Mouse (Mus musculus) erythroblast, adult 5-6 weeks (primary cell): Measurements from ENCODE around the gene Paxip1. TPM values are rescaled to one million over a fixed set of nuclear protein-coding genes. Genes with fewer than 3 reads are reported as not detected.

Experiments
- ATAC-seq: replicated peaks from 2 replicates; pipeline ENCODE4 v1.8.0; 2016; ENCODE audit warnings: moderate number of reproducible peaks, mild to moderate bottlenecking, moderate TSS enrichment, inconsistent platforms; ENCODE audit not compliant: poor library complexity, low FRiP score, severe bottlenecking
- total RNA-seq, 2 experiments: library from RNA; stranded (forward) in 1 of 2; stranded (reverse) in 1 of 2; fragments of 150-400 nt in 1 of 2; fragments of 200-764, 138-1000 nt in 1 of 2; gene quantifications; 2 replicates each; pipeline versions ENCODE4 v1.2.3 to v1.2.4; 2015 to 2017; ENCODE audit warnings: low replicate concordance in 2 of 2

The Paxip1 gene
- total RNA-seq, 2 experiments from 2014 or later = 10.2 to 16.8 TPM

DNA sequence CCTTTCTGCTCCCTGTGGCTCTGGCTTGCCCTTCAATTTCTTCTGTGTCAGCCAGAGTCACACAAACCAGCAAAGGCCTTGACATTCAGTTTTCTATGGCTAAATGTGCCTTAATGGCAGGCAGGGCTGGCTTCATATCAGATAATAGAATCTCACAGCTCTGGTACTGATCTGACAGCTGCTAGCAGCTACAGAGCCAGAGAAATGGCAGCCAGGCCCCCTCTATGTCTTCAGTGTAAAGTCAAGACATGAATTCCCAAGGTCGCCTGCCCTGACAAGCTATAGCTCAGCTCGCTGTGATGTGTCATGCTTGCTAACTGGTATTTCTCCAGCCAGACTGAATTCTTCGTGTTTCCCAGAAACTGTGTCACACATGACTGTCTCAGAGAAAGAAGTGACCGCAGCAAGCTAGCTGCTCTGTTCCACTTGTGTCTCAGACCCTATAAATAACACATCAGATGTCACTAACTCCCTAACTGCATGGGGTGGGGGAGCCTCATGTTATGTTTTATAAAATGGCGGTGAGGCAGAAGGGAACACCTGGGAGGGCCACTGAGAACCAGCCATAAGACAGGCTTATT lies 59.1 kb downstream of the Paxip1 start:
- no peak for ATAC-seq

DNA sequence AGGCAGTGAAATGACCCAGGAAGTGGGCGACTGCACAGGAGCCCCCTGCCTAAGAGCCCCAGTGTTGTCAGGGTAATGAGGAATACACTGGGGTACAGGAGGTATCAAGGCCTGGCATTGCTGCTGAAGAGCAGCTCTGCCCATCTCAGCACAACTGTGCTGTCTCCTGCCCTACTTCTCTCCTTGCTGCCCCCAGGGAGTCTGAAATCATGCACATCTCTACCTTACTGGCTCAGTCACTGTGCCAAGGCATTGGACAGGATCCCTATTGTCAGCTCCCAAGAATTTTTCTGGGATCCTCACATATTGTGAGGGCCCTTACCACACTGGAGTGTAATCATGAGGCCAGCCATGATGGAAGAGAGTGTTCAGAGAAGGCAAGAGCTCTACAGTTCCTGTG lies 60.1 kb downstream of the Paxip1 start:
- no peak for ATAC-seq

DNA sequence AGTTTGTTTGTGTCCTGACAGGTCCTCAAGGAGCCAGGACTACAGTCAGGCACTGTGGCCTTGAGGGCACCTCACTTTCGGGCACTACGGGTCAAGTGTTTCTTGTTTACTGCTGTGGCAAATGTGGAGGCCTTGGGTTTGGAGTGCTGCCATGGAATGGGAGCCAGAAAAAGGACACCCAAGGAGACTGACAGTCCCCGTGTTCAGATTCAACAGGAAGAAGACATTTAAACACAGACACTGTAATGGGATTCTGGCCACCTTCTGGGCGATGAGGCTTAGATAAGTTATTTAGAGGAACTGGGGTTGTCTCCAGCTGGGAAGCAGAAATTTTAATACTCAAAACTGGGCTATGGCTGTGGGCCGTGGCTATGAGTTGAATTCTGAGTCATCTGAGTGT lies 60.8 kb downstream of the Paxip1 start:
- no peak for ATAC-seq

DNA sequence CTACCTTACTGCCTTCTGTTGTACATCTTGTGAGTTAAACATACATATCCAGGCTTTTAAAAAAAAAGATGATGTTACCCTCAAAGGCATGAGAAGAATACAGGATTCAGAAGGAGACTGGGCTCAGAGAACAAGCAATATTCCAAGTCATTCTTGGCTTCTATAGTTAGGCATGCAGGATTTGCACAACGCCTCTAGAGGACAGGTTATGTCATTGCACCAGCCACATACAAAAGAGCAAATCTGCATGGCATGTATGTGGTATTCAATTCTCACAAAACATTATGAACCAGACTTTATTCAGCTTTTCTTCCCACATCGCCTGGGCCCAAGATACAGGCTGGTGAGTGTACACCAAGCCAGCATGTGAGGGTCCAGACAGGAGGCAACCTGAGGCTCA lies 67.0 kb downstream of the Paxip1 start:
- ATAC-seq = peak; percentile 78

DNA sequence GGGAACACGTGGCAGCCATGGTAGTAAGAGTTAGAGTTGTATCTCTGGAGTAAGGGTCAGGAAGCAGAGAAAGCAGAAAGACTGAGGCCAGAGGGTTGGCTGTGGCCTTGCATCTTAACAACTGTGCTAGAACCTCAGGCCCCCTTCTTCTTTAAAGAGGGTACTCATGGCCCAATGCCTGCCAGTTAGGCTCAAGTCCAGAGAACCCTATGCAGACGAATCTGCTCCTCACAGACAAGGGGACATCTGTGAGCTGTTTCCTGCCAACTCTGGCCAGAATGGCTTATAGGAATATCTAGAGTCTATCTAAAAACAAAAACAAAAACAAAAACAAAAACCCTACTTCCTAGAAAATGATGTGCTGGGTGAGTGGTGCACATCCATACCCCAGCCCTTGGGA lies 72.2 kb downstream of the Paxip1 start:
- ATAC-seq = no peak

DNA sequence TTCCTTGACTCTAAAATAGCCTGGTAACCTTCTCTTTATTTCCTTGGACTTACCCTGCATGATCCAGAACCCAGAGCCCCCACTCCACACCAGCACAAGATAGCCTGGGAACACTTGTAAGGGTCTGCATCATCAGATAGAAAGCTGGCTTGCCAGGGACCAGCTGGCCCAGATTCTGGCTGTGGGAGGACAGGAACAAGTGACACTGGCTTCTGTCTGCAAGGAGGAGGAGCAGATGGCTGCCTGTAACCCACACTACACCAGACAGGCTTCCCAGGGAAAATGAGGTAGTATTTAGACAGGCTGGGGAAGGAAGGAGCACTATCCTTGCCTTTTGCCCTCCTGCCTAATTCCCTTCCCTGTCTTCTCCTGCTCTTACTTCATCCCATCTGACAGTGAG lies 74.2 kb downstream of the Paxip1 start:
- ATAC-seq = no peak

DNA sequence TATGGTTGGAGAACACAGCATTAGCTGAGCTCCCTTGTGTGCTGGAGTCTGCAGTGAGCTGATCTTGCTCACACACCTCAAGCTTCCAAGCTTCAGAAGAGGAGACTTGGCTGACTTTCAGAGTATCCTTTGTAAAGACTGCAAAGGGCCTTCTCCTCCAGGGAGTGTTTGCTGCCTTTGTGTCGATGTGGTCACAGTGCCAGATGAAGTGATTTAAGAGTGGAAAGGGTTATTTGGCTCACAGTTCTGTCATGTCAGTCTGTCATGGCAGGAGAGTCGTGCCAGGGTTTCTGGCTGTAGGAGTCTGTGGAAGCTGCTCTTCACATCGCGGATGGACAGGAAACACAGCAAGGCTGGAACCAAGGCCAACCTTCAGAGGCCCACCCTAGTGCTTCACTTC lies 75.5 kb downstream of the Paxip1 start:
- ATAC-seq = no peak

DNA sequence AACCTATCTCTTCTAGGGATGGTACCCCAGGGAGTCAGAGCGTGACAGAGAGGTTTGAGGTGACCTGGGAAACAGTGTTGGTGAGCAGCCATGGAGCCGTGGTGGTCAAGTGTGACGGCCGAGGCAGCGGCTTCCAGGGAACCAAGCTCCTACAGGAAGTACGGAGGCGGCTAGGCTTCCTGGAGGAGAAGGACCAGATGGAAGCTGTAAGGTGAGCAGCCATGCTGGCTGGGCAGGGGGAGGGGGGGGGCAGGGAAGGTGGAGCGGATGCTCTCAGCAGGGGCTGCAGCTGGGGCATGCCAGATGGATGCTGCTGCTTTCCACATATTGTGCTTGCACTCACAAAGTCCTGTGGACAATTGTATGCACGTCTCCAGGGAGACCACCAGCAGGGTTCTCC lies 77.1 kb downstream of the Paxip1 start:
- ATAC-seq = no peak

DNA sequence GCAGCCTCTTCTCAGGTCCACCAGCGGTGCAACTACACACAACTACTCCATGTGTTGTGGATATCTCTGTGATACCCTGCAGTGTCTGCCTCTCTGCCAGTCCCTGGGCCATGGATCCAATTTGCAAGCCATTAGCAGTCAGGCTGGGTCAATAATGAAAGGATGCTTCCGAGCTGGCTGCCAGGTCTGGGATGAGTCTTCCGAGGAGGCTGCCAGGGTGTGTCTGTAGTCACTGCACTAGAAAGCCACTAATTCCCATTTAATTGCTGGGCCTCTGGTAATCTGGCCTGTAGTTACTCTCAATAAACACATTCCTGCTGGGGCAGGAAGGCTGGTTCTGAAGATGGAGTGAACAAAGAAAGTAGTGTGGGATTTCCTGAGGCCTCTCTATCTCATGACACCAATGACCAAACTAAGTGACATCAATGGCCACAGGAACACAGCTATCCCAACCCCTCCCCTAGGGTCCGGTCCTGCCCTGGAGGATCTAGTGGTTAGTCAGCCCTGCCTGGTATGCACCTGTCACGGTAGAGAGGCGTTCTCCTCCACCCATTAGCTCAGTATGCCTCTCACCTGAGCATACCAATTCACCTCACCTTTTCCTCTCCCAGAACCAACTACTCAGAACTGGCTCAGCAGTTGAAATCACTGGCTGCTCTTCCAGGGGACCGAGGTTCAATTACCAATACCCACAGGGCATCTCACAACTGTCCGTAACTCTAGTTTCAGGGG lies 79.9 kb downstream of the Paxip1 start:
- no peak for ATAC-seq

DNA sequence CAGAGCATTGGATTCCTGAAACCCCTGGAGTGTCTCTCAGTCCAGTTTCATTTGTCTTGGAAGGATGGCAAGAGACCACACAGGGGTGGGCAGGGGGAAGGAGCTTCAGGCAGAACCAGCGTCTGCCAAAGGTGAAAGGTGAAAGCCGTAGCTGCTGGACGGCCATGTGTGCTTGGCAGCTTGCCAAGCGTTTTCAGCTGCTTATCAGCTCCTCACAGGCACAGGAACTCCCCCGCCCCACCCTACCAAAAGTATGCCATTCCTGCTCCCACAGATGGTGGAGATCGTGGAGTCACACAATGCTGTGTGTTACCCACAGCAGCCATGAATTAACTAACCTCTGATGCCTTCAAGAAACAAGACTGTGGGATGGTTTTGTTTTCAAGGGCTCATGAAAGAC lies 83.3 kb downstream of the Paxip1 start:
- peak; percentile 86 for ATAC-seq

DNA sequence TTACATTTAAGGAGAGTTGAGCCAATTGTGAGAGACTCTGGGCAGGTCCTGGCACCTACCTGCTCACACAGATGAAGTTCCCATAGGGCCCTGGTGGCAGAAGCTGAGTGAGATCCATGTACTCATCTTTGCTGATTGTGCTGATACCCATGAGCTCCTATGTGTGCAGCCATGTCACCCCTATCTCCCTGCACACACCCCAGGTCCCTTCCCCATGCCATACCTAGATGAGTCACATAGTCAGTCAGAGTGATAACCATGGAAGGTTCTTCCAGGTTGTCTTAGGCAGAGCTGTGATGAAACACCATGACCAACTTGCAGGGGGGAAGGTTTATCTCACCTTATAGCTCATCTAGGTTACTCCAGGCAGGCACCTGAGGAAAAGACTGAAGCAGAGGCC lies 84.2 kb downstream of the Paxip1 start:
- ATAC-seq = peak; percentile 53

DNA sequence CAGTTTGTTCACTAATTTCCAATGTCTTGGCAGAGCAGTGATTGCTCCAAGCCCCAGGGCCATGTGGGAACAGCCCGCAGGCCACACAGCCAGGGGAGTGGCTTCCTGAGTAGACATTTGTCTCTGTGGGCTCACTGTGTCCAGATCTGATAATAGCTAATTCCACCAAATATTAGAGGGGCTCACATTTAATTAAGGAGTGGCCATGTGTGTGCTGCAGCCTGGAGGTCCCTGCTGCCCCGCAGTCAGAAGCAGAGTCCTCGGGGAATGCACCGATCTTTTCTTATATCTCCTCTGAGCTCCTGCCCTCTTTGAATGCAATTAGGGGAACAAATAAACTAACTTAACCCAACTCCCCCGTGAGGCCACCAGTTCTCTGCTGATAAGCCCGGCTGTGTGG lies 84.9 kb downstream of the Paxip1 start:
- no peak for ATAC-seq

DNA sequence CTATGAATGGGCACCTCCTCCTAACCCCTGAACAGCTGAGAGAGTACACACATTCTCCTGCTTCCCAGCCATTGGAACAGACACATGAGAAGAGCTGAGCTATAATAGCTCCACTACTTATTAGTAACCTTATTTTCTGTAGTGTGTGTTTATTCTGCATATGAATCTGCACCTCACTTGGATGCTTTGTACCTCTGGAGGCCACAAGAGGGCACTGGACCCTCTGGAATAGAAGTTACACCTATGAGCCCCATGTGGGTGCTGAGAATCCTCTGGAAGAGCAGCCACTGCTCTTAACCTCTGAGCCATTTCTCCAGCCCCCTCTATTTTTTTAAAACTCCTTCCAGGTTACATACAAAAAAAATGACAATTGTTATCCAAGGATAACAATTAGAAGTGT lies 86.5 kb downstream of the Paxip1 start:
- no peak for ATAC-seq

DNA sequence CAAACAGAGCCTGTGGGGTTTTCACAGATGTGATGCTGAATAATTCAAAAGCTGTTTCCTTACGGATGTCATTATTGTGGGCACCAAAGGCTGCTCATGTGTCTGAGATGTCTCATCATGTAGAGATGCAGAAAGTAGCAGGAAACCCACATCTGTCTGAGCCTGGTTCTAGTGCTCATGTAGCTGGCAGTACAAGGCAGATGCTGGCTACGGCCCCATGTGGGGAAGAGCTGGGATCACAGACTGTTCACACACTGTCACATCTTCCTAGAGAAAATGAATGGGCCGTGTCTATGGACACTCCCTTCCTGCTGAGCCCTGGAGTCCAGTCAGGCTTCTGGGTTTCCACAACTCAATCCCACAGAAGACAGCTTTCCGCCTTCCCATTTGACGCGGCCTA lies 89.0 kb downstream of the Paxip1 start:
- no peak for ATAC-seq

Other genes starting within 250 kb of the Paxip1 start
- gene Htr5a, start 50.5 kb upstream of the Paxip1 start, total RNA-seq (2015; ENCODE audit: low replicate concordance) = not detected in 2 replicates
- gene Htr5a, start 50.5 kb upstream of the Paxip1 start, total RNA-seq (2017; ENCODE audit: low replicate concordance) = 0.17 TPM in 1 of 2 replicates, not detected in the other